Mouse (Mus musculus): ENCODE data around the gene Jazf1. TPM values are rescaled to one million over a fixed set of nuclear protein-coding genes. Genes with fewer than 3 reads are reported as not detected.

Gene Jazf1
- total and polyA plus RNA-seq, 3 experiments, result not detected

- Histone ChIP-seq H3K27ac (ENCODE audit: control insufficient read depth, low read depth, low read length) (no peak overlapping the region), H3K36me3 (ENCODE audit: control insufficient read depth in 1 of 2, insufficient read depth in 2 of 2, low read length in 2 of 2) (no peaks in the 10 kb centered on the region), H3K4me1 (ENCODE audit: control insufficient read depth in 1 of 2, insufficient read depth in 2 of 2, low read length in 2 of 2) (no peaks in the 10 kb centered on the region), H3K9me3 (replicated peaks; ENCODE audit: insufficient read depth, low read length) (no peaks in the 10 kb centered on the region), H3K79me2 (ENCODE audit: control insufficient read depth, insufficient read depth, low read length, poor library complexity) (no peaks in the 10 kb centered on the region), H3K4me3 (ENCODE audit: control insufficient read depth in 1 of 2, insufficient read depth in 1 of 2, low read depth in 2 of 2, low read length in 2 of 2) (no peak overlapping the region), H3K9ac (ENCODE audit: control insufficient read depth, low read depth, low read length, poor library complexity, severe bottlenecking) (no peak overlapping the region), H3K27me3 (ENCODE audit: control insufficient read depth in 1 of 2, insufficient read depth in 2 of 2, low read length in 2 of 2) (no peaks in the 10 kb centered on the region)
- no peak for DNase-seq (ENCODE audit: low read depth, low spot score)
- TF ChIP-seq JUND (IDR thresholded peaks at IDR 0.05; ENCODE audit: low read depth, low read length), result no peak
- TF ChIP-seq ETS1 (IDR thresholded peaks at IDR 0.05; ENCODE audit: low read depth, low read length), result no peak
Measured at GRCm38 (mm10) chr6:52792455-52792854, 276.0 kb downstream of the Jazf1 start.

- Histone ChIP-seq H3K27me3 (ENCODE audit: control insufficient read depth in 1 of 2, insufficient read depth in 2 of 2, low read length in 2 of 2) (no peaks in the 10 kb centered on the region), H3K36me3 (ENCODE audit: control insufficient read depth in 1 of 2, insufficient read depth in 2 of 2, low read length in 2 of 2) (no peaks in the 10 kb centered on the region), H3K4me3 (ENCODE audit: control insufficient read depth in 1 of 2, insufficient read depth in 1 of 2, low read depth in 2 of 2, low read length in 2 of 2) (no peak overlapping the region), H3K4me1 (ENCODE audit: control insufficient read depth in 1 of 2, insufficient read depth in 2 of 2, low read length in 2 of 2) (no peaks in the 10 kb centered on the region), H3K27ac (ENCODE audit: control insufficient read depth, low read depth, low read length) (no peak overlapping the region), H3K9ac (ENCODE audit: control insufficient read depth, low read depth, low read length, poor library complexity, severe bottlenecking) (no peak overlapping the region), H3K9me3 (replicated peaks; ENCODE audit: insufficient read depth, low read length) (no peaks in the 10 kb centered on the region), H3K79me2 (ENCODE audit: control insufficient read depth, insufficient read depth, low read length, poor library complexity) (no peaks in the 10 kb centered on the region)
- no peak for TF ChIP-seq ZNF384 (IDR thresholded peaks at IDR 0.05; ENCODE audit: low read depth, low read length)
- no peak for TF ChIP-seq JUND (IDR thresholded peaks at IDR 0.05; ENCODE audit: low read depth, low read length)
- TF ChIP-seq MAFK (IDR thresholded peaks at IDR 0.05; ENCODE audit: borderline replicate concordance, low read depth, low read length), result no peak
- no peak for TF ChIP-seq GABPA (IDR thresholded peaks at IDR 0.05; ENCODE audit: low read depth, low read length)
- TF ChIP-seq CHD1 (IDR thresholded peaks at IDR 0.05; ENCODE audit: low read depth, low read length), result no peak
- no peak for TF ChIP-seq ELF1 (IDR thresholded peaks at IDR 0.05; ENCODE audit: low read depth, low read length)
- no peak for TF ChIP-seq BHLHE40 (IDR thresholded peaks at IDR 0.05; ENCODE audit: borderline replicate concordance, low read depth, low read length)
- no peak for TF ChIP-seq MAZ (IDR thresholded peaks at IDR 0.05; ENCODE audit: low read depth, low read length)
- no peak for TF ChIP-seq EP300 (IDR thresholded peaks at IDR 0.05; ENCODE audit: low read depth in 1 of 2, low read length in 2 of 2)
- TF ChIP-seq RCOR1 (IDR thresholded peaks at IDR 0.05; ENCODE audit: low read depth, low read length), result no peak
- no peak for TF ChIP-seq POLR2A (IDR thresholded peaks at IDR 0.05; ENCODE audit: control insufficient read depth in 1 of 2, insufficient read depth in 1 of 2, low read depth in 1 of 2, low read length in 2 of 2, poor library complexity in 1 of 2)
- TF ChIP-seq CHD2 (IDR thresholded peaks at IDR 0.05; ENCODE audit: low read length), result no peak
- TF ChIP-seq MAX (IDR thresholded peaks at IDR 0.05; ENCODE audit: low read length), result no peak
- DNase-seq (ENCODE audit: low read depth, low spot score), result no peak
Measured at GRCm38 (mm10) chr6:52790781-52791180, 277.6 kb downstream of the Jazf1 start.

- Histone ChIP-seq H3K4me1 (ENCODE audit: control insufficient read depth in 1 of 2, insufficient read depth in 2 of 2, low read length in 2 of 2) (no peaks in the 10 kb centered on the region), H3K9ac (ENCODE audit: control insufficient read depth, low read depth, low read length, poor library complexity, severe bottlenecking) (no peak overlapping the region), H3K9me3 (replicated peaks; ENCODE audit: insufficient read depth, low read length) (no peaks in the 10 kb centered on the region), H3K27ac (ENCODE audit: control insufficient read depth, low read depth, low read length) (no peak overlapping the region), H3K4me3 (ENCODE audit: control insufficient read depth in 1 of 2, insufficient read depth in 1 of 2, low read depth in 2 of 2, low read length in 2 of 2) (no peak overlapping the region), H3K36me3 (ENCODE audit: control insufficient read depth in 1 of 2, insufficient read depth in 2 of 2, low read length in 2 of 2) (no peaks in the 10 kb centered on the region), H3K79me2 (ENCODE audit: control insufficient read depth, insufficient read depth, low read length, poor library complexity) (no peaks in the 10 kb centered on the region), H3K27me3 (ENCODE audit: control insufficient read depth in 1 of 2, insufficient read depth in 2 of 2, low read length in 2 of 2) (no peaks in the 10 kb centered on the region)
- no peak for DNase-seq (ENCODE audit: low read depth, low spot score)
- no peak for TF ChIP-seq E2F4 (IDR thresholded peaks at IDR 0.05; ENCODE audit: borderline replicate concordance, low read depth, low read length)
- TF ChIP-seq SIN3A (IDR thresholded peaks at IDR 0.05; ENCODE audit: low read length), result no peak
Measured at GRCm38 (mm10) chr6:52790316-52790715, 278.1 kb downstream of the Jazf1 start.
